In the genomic region with DNA sequence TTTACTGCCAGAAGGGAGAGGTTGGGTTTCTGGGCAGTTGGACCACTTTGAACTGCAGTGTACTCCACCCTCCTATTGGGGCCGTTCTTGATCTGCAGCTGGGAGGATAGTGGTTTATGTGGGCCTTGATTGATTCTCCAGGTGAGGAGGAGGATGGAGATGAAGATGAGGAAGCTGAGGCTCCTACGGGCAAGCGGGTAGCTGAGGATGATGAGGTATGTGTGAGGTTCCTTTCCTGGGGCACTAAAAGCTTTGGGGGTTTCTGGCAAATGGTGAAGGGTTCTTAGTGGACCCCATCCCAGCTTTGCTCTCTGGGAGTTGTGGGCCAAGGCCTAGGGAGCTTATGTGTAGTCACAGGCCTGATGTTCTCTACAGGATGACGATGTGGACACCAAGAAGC, we compare ENCODE assay signal across 1 mouse cellular context.
TF ChIP-seq lines count a peak whose summit lies in the region.

No protein-coding gene starts in this region.

TF ChIP-seq in MEL, 35 proteins besides CTCF, POLR2A, EP300 and RAD21 (continued from another document):
- no peak for TF ChIP-seq POLR2AphosphoS5 (IDR thresholded peaks at IDR 0.05; ENCODE audit: borderline replicate concordance, low read depth, low read length)
